Mouse (Mus musculus) urinary bladder, postnatal 14 days (tissue): ENCODE data around the gene Cgnl1.

Source experiments
- DNase-seq: peaks from one replicate; pipeline ENCODE4 v3.0.0; 2021; ENCODE audit warnings: low spot score

Gene Cgnl1

DNA sequence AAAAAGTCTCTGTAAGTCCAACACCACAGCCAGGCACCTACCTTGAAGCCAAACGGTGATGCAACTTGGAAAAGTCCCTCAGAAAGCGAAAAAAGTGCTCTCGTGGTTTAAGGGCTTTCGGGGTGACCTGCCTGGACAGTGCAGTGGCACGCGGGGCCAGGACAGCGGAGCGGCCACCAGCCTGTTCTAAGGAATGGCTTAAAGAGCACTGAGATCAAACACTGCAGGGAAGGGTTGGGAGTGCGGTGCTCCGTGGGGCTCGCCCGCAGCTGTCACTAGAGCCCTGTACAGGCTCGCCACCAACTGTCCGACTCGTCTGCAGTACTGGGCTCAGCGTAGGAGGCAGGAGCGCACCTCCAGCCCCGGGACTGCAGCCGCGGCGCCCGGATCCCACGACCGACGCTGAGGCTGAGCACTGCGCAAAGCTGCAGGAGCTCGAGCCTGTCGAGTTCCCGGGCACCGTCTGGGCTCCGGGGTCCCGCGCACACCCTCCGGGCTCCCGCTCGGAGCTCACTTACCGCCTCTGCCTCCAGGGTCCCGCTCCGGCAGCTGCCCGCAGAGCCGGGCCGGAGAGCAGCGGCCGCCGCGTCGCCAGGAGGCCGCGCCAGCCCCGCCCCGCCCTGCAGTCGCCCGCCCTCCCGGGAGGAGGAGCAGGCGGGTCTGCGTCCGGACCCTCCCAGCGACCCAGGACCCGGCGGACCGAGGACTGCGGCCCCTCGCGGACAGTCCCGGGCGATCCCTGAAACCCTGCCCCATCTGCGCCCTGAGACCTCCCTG is at the start of gene Cgnl1:
Cgnl1 (minus strand) TSS at position 612 of the 777 bp plus-strand sequence.
- peak; percentile 71 for DNase-seq

DNA sequence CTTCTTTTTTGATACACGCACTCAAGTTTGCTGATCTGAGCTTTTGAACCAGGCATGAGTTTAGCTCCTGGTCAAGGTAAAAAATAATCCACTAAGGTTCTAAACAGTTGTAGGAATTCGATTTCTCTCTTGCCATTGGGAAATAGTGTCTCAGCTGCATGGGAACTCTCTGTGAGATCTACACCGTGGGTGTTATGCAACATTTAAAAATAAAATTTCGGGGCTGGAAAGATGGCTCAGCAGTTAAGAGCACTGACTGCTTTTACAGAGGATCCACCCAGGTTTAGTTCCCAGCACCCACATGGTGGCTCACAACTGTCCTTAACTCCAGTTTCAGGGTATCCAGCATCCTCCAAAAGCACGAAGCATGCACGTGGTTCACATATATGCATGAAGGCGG is 47.1 kb upstream of the Cgnl1 start:
- DNase-seq = no peak

DNA sequence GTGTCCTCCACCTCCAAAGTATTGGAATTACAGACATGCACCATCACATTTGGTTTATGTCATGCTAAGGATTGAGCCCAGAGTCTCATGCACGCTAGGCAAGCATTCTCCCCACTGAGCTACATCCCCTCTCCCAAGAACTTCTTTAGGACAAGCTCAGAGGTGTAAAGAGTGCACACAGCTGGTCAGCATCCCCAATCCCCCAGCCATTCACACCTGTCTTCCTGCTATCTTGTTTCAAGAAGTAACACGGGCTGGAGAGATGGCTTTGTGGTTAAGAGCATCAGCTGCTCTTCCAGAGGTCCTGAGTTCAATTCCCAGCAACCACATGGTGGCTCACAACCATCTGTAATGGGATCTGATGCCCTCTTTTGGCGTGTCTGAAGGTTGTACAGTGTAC is 44.7 kb upstream of the Cgnl1 start:
- DNase-seq = no peak

DNA sequence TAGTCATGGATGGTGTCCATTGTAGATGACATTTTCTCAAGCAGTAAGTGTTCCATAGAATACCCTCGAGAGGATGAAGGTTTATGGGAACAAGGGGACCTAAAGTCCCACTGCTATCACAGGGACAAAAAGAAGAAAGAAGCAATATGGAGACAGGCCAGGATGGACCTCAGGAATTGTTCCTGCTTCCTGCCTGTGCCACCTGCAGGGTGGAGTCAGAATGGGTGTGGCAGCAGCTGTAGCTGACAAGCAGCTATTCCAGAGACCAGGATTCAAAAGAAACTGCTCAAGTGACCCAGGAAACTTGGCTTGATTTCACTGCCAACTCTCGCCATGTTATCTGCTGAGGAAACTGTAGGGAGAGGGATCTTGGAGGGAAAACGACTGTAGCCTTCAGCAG is 42.2 kb upstream of the Cgnl1 start:
- no peak for DNase-seq

DNA sequence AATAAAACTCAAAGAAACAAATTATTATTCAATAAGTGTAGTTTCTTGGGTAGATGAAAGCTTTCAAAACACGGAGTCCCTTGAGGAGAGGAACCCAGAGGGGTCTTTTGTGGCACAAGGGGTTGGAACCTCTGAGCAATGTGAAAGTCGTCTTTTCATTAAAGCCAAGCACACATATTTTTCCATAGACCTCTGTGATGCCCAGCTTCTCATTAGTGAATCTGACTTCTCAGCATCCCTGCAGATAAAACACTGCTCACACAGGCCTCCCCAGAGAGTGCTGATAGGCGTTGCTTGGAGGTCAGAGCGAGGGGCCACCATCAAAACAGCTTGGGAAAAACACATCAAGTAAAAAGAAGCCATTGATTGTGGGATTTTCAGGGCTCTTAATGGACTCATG is 41.5 kb upstream of the Cgnl1 start:
- DNase-seq = no peak

DNA sequence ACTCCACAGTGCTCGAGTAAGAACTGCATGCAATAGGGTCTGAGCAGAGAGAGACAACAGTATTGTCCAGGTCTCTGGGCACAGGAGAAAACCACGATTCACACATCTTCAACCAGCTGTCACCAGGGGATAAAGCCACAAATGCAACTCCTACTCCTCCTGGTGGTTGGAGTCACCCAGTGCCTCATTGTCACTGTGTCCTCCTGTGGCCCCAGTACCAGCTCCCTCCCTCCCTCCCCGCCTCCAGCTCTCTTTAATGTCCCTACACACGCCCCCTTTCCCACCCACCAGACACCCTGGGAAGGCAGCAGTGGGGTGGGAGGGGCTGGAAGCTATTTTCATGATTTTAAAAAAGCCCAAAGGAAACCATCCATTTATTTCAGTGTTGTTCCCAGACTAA is 41.0 kb upstream of the Cgnl1 start:
- no peak for DNase-seq

DNA sequence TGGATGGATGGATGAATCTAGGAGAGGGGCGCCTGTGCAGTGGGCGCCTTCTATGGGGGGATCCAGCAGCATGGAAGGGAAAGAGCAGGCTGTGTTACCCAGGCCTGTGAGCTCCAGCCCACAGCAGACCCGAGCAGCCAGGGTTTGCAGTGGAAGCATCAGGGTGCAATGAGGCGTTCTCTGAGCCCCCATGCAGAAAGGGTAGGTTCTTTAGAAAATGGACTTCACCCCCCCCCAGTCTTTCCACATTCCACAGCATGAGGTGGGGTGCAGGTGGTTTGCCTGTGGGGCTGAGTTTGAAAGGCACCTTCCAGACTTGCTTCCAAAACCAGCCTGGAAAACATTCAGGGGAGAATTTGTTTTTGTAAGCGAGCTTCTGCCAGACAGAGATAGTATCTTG is 40.0 kb upstream of the Cgnl1 start:
- DNase-seq = no peak

DNA sequence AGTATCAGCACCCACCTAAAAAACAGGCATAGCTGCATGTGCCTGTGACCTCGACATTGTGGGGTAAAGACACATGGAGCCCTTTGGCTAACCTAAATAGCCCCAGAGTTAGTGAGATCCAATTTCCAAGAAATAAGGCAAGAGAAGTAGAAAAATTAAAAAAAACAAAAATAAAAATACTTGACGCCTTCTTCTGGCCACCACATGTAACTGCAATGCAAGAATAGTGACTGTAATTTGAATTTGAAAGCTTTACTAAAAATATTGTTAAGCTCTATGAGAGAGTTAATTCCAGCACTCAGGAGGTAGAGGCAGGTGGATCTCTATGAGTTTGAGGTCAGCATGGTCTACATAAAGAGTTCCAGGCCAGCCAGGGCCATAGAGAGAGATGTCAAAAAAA is 39.3 kb upstream of the Cgnl1 start:
- no peak for DNase-seq

DNA sequence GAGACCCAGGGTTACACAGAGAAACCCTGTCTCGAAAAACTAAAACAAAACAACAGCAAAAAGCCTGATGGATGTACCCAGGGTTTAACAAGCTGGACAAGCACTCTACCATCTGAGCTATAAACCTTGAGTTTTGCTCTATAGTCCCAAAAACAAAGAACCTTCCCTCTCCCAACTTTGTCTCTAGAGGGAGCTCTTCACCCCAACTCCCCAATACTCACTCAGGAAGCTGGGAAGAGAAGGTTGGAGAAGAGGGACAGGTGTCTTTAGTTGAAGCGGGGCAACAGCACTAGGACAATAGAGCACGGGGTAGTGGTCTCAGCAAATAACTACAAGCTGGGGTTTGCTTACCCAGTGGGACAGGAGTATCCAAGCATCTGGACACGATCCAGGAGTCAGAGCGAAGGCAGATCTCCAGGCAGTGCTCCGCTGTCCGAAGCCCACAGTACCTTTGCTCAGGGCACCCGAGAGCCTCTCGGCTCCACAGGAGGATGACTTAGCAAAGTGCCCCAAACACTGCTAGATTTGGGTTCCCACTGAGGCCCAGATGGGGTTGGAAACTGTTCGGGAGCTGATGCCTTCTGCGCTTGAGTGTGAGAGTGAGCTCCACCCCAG is 37.3 kb upstream of the Cgnl1 start:
- no peak for DNase-seq

DNA sequence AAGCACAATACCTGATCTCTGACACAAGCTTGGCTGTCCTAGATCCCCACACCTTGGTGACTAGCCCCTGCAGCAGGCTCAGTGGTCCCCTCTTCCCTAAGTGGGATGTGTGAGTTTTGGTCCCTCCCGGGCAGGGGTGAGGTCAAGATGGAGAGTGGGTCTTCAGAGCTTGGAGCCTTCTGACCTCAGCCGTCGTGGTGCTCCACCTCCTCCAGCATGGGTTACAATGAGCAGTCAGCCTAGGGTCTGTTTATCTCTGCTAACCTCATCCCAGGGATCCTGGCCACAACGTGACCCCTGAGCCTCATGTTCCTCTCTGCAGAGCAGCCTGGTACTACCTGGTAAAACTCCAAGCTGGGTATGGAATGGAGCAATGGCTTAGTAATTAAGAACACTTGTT is 36.4 kb upstream of the Cgnl1 start:
- no peak for DNase-seq

DNA sequence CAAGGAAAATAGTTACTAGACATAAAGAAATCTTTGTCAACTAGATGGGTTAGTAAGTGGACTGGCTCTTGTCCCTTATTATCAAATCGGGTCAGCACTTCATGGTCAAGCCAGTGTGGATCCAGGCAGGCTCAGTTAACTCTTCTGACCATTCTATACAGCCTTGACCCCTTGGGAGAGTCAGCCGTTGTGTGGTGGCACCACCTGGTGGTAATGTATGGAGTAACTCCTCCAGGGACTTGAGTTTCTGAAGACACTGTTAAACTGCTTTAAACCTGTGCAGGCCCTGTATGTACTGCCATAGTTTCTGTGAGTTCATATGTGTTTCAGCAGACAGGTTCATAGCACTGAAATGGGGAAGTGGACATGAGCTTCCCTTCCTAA is 35.0 kb upstream of the Cgnl1 start:
- peak; percentile 81 for DNase-seq

DNA sequence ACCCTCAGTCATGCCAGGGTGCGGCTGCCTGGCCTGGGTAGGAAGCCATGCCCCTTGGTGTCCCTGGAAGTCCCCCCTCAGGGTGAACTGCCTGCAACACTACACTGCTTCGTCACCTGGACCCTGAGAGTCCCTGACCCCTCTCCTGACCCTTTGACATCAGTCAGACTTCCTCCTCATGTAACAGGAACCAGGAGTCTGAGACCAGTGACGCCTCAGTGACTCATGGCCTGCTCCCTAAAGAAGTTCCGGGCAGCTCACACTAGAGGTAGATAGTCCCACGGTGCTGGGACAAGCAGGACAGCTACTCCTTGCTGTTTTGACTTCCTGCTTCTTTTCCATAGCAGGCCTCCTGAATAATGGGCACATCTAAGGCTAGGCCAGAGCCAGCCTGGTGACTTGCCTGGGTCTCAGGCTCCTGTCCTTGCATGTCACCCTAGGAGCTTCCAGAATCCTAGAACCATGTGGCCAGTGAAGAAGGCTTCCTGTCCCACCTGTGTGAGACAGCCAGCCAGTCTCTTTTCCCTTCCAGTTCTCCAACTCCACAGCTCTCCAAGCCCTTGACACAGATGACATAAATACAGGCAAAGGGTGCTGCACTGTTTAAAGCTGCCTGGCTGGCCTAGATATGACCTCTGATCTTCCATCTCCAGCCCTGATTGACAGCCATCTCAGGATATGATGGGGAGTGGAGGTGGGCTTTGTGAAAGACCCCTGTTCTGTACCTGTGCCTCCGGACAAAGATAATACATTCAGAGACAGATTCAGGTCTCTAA is 34.4 kb upstream of the Cgnl1 start:
- no peak for DNase-seq

DNA sequence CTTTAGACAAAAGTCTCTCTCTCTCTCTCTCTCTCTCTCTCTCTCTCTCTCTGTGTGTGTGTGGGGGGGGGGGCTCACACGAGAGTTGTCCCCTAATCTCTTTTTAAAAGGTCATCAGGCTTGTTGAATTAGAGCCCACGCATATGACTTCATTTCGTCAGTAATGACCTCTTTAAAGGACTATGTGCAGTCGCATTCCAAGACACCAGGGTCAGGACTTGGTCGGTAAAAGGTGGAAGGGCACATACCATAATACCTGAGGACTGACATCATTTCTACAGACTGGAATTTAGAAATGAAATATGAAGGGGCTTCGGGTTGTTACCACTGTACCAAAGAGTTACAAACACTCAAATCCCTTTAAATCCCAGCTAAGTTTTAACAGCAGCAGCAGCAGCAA is 32.7 kb upstream of the Cgnl1 start:
- no peak for DNase-seq

DNA sequence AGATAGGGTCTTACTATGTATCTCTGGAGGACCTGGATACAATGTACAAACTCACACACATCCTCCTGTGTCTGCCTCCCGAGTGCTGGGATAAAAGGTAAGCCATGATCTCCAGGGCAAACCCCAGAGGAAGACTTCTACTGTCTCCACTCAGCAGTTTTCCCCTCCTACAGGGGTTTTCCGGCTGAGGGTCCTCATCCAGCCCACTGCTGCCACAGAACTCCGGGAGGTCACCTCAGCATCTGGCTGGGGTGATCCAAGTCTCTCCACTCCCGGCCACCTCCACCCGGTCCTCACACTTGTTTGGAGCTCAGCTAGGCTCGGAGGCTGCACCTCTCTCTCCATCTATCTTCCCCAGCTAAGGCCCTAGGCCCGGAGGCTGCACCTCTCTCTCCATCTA is 31.9 kb upstream of the Cgnl1 start:
- DNase-seq = no peak

DNA sequence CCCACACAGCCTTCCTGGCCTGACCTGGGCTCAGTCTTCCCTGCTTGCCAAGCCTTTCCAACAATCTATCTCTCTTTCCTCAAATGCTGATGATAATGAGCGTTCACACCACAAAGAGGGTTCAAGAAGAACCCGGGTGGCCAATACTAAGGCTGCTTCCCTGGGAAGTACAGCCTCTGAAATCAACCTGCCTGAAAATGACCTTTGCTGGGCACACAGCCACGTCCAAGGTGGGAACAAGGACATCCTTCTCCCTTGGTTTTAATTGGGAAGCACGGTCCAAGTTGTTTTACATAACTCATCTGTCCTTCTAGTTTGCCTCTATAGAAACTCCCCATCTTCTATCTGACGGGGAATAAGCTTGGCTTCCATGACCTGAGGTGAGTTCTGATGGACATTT is 28.2 kb upstream of the Cgnl1 start:
- no peak for DNase-seq

DNA sequence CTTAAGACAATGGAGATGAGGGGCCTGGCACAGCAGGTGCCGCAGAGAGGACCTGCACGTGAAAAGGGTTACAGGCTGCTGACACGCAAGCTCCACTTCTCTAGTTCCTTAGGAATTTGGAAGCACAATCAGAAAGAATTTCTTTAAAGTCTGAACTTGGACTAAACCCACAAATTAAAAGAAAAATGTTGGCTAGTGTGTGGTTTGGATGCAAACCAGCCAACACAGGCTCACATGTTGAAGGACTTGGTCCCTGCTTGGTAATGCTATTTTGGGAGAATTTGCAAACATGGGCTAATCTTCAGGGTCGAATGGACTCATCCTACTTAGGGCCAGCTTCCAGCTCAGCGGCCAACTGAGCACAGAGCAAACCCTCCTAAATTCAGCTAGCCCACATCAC is 26.8 kb upstream of the Cgnl1 start:
- no peak for DNase-seq

DNA sequence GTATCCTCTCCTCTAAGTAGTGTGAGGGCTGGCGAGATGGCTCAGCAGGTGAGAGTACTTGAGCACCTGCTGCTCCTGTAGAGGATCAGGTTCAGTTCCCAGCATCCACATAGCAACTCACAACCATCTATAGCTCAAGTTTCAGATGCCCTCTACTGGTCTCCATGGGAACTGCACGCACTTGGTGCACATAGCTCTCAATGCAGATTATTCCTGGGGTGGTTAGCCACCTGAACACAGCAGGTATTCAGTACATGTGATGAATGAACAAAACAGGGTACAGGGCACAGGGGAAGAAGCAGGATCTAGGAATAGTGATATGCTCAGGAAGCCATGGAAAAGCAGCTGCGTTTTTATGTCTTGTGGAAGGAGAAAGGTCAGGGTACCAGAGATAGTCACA is 6.0 kb upstream of the Cgnl1 start:
- no peak for DNase-seq

DNA sequence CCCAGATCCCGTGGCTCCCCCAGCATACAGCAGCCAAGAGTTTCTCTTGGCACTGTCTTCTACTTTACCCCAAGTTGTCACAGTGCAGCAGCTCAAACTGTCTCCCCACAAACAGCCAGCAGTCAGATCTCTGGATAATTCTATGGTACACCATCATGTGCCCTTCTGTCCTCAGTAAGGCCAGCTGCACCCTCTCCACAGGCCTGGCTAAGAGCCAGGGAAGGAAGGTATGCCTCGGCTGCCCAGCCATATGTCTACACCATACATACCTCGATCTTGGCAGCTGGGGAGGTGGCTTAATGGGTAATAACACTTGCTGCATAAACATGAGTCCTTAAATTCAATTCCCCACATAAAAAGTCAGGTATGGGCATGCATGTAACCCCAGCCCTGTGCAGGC is 4.9 kb upstream of the Cgnl1 start:
- no peak for DNase-seq

DNA sequence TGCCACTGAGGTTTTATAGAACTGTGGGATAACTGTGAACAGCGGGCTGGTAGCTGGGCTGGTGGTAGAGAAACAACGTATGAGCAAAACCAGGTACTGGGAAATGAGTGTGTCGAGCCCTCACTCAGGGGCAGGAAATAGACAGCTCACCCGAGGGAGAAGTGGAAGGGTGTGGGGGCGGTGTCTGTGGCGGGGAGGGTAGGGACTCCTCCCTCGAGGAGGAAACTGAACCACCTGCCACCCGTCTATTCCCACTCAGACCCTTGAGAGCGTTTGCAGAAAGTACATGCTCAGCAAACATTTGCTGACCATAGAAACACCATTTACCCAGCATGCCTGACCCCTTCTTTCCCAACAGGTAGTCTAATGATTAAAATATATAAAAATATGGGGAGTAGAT is 2.2 kb upstream of the Cgnl1 start:
- no peak for DNase-seq

DNA sequence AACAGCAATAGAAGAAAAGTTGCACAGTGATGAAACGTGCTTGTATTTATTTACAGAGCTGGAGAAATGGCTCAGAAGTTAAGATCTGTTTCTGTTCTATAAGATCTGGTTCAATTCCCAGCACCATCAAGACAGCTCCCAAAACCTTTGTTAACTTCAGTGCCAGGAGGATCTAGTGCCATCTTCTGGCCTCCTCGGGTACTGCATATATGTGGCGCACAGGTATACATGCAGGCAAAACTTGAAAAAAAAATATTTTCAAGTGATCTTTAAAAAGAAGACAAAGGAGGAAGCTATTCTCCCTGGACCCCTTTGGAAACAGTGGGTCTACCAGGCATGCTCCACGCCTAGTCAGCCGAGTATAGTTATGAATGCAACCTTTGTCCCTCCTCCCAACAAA is 936 bp upstream of the Cgnl1 start:
- peak; percentile 63 for DNase-seq

DNA sequence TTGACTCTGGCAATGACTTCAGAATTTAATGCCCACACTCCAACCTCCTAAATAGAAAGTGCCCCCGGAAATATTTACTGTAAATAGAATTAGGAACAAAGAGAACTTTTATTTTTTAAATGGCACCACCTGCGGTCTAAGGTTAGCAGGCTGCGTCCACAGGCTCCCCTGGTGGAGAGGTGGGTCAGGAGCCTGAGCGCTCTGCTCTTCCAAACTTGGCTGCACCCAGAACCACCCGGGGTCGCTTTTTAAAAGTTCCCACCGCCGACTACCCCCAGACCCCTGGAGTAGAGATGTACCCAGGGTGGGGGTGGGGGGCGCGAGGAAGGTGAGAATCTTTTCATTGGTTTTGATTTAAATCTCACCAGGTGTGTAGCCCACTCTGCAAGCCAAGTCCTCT is 918 bp downstream of the Cgnl1 start:
- DNase-seq = no peak

DNA sequence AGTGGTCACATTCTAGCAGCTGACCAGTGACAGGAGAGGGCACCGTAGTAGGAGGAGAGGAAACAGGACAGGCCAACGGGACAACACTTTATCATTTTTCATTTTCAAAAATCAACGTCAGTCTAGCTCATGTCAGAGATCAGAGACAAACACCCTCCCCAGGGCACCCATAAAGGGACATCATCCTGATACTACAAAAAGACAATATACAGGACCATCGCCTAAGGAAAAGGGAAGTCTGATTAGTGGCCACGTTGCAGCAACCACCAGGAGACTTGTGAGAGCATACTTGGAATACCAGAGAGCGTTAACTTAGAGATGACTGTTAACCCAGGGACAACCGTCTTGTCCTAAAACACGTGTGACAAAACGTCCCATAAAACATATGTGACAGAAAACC is 1.7 kb downstream of the Cgnl1 start:
- no peak for DNase-seq

DNA sequence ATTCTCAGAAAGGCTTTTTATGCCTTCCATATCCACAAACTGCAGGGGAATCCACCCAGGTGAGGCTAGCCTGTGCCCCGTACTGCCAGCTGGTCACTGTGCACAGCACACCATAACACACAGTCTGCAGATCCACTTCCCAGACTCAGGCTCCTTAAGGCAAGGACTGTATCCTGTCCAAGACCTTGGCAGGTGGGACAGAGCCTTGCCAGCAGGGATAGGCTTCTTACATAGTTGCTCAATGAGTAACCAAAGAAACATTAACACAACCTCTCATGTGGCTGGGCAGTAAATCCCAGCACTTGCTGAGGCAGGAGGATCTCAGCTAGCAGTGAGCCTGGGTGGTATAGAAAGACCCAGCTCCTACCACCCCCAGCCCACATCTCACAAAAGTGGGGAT is 3.3 kb downstream of the Cgnl1 start:
- no peak for DNase-seq
